14 mouse cellular contexts compared by ENCODE assay signal in the genomic region with DNA sequence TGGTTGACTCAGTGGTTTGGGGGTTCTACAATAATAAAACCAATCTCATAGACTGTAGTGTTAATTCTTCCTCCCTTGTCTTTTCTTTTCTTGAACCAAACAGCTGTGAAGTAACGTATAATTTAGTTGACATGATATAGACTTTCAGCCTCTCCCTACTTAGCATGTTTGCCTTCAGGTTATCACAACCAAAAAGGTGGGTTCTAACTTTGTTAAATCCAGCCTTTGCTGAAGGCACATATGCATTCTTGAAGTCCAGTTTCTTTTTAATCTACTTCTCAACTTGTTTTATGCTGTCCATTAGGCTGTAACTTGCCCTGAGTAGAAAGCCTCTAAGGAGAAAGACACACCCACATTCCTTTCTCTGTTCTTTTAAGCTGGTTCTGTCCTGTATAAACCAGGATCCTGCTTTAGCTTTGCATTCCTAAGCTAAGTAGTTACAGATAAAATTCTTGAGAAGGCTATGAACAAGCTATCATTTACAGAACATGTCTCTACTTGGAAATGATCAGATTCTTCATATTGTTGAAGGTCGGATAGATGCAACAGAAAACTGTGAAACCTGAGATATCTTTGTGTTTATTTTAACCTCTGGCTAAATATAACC. TPM values are rescaled to one million over a fixed set of nuclear protein-coding genes. Genes with fewer than 3 reads are reported as not detected.
A peak's percentile ranks its signal among the peaks of the same experiment; 100 is the strongest.
DNase-seq lines count a peak whose midpoint lies in the region; ATAC-seq lines count a peak whose summit lies in the region.
"Had no signal": no experiment of that assay in that cellular context is flagged by ENCODE, and none has a peak within 500 bp of the region (broad histone marks: within the 10 kb centered on the region; RNA-seq: fewer than 3 reads in every experiment).

No protein-coding gene starts in this region.

- no peak overlapping the region for H3K9ac ChIP-seq in embryonic facial prominence, embryonic 15.5 days
- no peak overlapping the region for H3K9ac ChIP-seq in liver, embryonic 12.5 days
- H3K9ac ChIP-seq: forebrain, embryonic 13.5 days; liver, embryonic 15.5 days had no signal

- H3K4me3 ChIP-seq in embryonic facial prominence, embryonic 15.5 days (replicated peaks) = no peak overlapping the region
- no peak overlapping the region for H3K4me3 ChIP-seq in liver, embryonic 12.5 days
- H3K4me3 ChIP-seq: forebrain, embryonic 13.5 days; liver, embryonic 15.5 days had no signal

- DNase-seq in kidney, adult 9 months = peak; percentile 71
- DNase-seq in kidney, postnatal 4 days = no peak
- DNase-seq in R1 (ENCODE audit: low read depth, low spot score) = peak; percentile 94
- DNase-seq in mesoderm, embryonic 11.5 days (ENCODE audit: low read depth, low spot score) = peak; percentile 58
- no peak for DNase-seq in right cerebral cortex, postnatal 4 days
- DNase-seq: adrenal gland, postnatal 14 days; cerebellum, adult 18-20 months; right cerebral cortex, adult 18-20 months; thymus, adult 2 months had no signal

- peak overlapping the region; percentile 4; the same call in 1 of the 2 replicates for H3K27ac ChIP-seq in embryonic facial prominence, embryonic 15.5 days (replicated peaks)
- no peak overlapping the region for H3K27ac ChIP-seq in liver, embryonic 12.5 days
- H3K27ac ChIP-seq: forebrain, embryonic 13.5 days; liver, embryonic 15.5 days had no signal

- H3K9me3 ChIP-seq in embryonic facial prominence, embryonic 15.5 days (replicated peaks) = no peaks in the 10 kb centered on the region
- H3K9me3 ChIP-seq in liver, embryonic 12.5 days (replicated peaks) = no peaks in the 10 kb centered on the region
- H3K9me3 ChIP-seq: forebrain, embryonic 13.5 days; G1E; liver, embryonic 15.5 days had no signal

- whole genome bisulfite sequencing in embryonic facial prominence, embryonic 15.5 days = 38% methylated on average over 2 of the region's 2 CpGs
- WGBS in liver, embryonic 12.5 days (ENCODE audit: insufficient replicate concordance) = 53% methylated on average over 2 of the region's 2 CpGs

- ATAC-seq in embryonic facial prominence, embryonic 15.5 days (ENCODE audit: insufficient number of reproducible peaks, low FRiP score, low TSS enrichment, low read depth) = no peak
- no peak for ATAC-seq in liver, embryonic 12.5 days
- ATAC-seq: forebrain, embryonic 13.5 days had no signal

- H3K4me1 ChIP-seq in embryonic facial prominence, embryonic 15.5 days = 0 out of 2 replicates have a peak, but pooled peaks cover 4% of the 10 kb centered on the region
- no peaks in the 10 kb centered on the region for H3K4me1 ChIP-seq in liver, embryonic 12.5 days
- H3K4me1 ChIP-seq: liver, embryonic 15.5 days had no signal

- no peaks in the 10 kb centered on the region for H3K36me3 ChIP-seq in embryonic facial prominence, embryonic 15.5 days
- H3K36me3 ChIP-seq in liver, embryonic 12.5 days = no peaks in the 10 kb centered on the region
- H3K36me3 ChIP-seq: G1E; liver, embryonic 15.5 days had no signal

- H3K4me2 ChIP-seq in embryonic facial prominence, embryonic 15.5 days (replicated peaks) = no peak overlapping the region
- H3K4me2 ChIP-seq in liver, embryonic 12.5 days = no peak overlapping the region
- H3K4me2 ChIP-seq: forebrain, embryonic 13.5 days; liver, embryonic 15.5 days had no signal

- no peaks in the 10 kb centered on the region for H3K27me3 ChIP-seq in embryonic facial prominence, embryonic 15.5 days
- no peaks in the 10 kb centered on the region for H3K27me3 ChIP-seq in liver, embryonic 12.5 days (replicated peaks)
- H3K27me3 ChIP-seq: liver, embryonic 15.5 days had no signal

RNA-seq across cellular contexts. Expression of a gene that starts 8.0 kb away (rescaled TPM):
- 162 and 168 TPM in 2 replicates for polyA plus RNA-seq in embryonic facial prominence, embryonic 15.5 days (2015; fragmentation: Nextera tagmentation; extraction: Ambion mirVana)
- 14.3 and 14.4 TPM in 2 replicates for polyA plus RNA-seq in liver, embryonic 12.5 days (2016; fragmentation: Nextera tagmentation; extraction: Ambion mirVana)

Comparison
In these comparisons a context has a peak if more than half of its experiments do, and no peak if none do; other contexts are left out.
1. DNase-seq: peak in kidney, adult 9 months (single experiment), R1 (single experiment) and mesoderm, embryonic 11.5 days (single experiment); none in kidney, postnatal 4 days (0 of 2) and right cerebral cortex, postnatal 4 days (single experiment).
2. RNA of a gene that starts 8.0 kb away (polyA plus RNA-seq): 162 to 168 TPM in embryonic facial prominence, embryonic 15.5 days; 14.3 to 14.4 TPM in liver, embryonic 12.5 days; every median in the first group is over 10 times any median in the second.